Mouse (Mus musculus) stomach, embryonic 14.5 days (tissue): Measurements from ENCODE around the gene Zdhhc20. TPM values are rescaled to one million over a fixed set of nuclear protein-coding genes. Genes with fewer than 3 reads are reported as not detected.

Experiments
- ATAC-seq: fragments of 200-750 bp; cut with Nextera tagmentation; 2 replicates; pipeline ENCODE4 v1.8.0; 2017; ENCODE audit warnings: low read depth, moderate TSS enrichment; ENCODE audit not compliant: insufficient number of reproducible peaks, insufficient read depth, low FRiP score
- H3K27ac ChIP-seq: fragments of 300-500 bp; sonication (generic); 2 replicates; pipeline ENCODE4 v1.5.1; 2014; ENCODE audit warnings: mild to moderate bottlenecking, low read length, moderate library complexity, mixed read lengths
- H3K27me3 ChIP-seq: fragments of 300-500 bp; sonication (generic); 2 replicates; pipeline ENCODE4 v1.6.1; 2014; ENCODE audit warnings: low read length, control low read depth, mixed read lengths; ENCODE audit not compliant: control insufficient read depth, insufficient read depth
- H3K36me3 ChIP-seq: fragments of 300-500 bp; sonication (generic); 2 replicates; pipeline ENCODE4 v1.6.1; 2014; ENCODE audit warnings: mild to moderate bottlenecking, control low read depth, low read length, moderate library complexity, mixed read lengths; ENCODE audit not compliant: control insufficient read depth, insufficient read depth
- H3K4me1 ChIP-seq: fragments of 300-500 bp; sonication (generic); 2 replicates; pipeline ENCODE4 v1.6.1; 2014; ENCODE audit warnings: low read length, control low read depth, mixed read lengths; ENCODE audit not compliant: control insufficient read depth, insufficient read depth
- H3K4me2 ChIP-seq: fragments of 300-500 bp; sonication (generic); replicated peaks from 2 replicates; pipeline ENCODE4 v1.6.1; 2014; ENCODE audit warnings: low read depth, low read length, control low read depth
- H3K4me3 ChIP-seq: fragments of 300-500 bp; sonication (generic); 2 replicates; pipeline ENCODE4 v1.5.1; 2014; ENCODE audit warnings: low read depth, low read length, control low read depth
- H3K9ac ChIP-seq: fragments of 300-500 bp; sonication (generic); replicated peaks from 2 replicates; pipeline ENCODE4 v1.6.1; 2014; ENCODE audit warnings: low read depth, mild to moderate bottlenecking, control low read depth, low read length, moderate library complexity, mixed read lengths
- H3K9me3 ChIP-seq: fragments of 300-500 bp; sonication (generic); 2 replicates; pipeline ENCODE4 v1.6.1; 2016; ENCODE audit warnings: low read depth, low read length, control low read depth; ENCODE audit not compliant: control insufficient read depth
- WGBS: fragments of 180-500 bp; shearing (Covaris S2); extraction: QIAGEN DNeasy Blood & Tissue Kit; methylation state at CpG from one replicate; pipeline ENCODE4 v1.1.7; 2014; 5-methylcytosine and 5-hydroxymethylcytosine counted together
- polyA plus RNA-seq: library from polyadenylated mRNA; unstranded; fragments of >200 nt; fragmentation: Nextera tagmentation; extraction: Ambion mirVana; gene quantifications from 2 replicates; pipeline ENCODE4 v1.2.1, GENCODE M21; 2014

Zdhhc20 gene
- 75.8 and 82.2 TPM in 2 replicates for polyA plus RNA-seq

- Histone ChIP-seq H3K27me3 (no peaks in the 10 kb centered on the region), H3K9ac (peak within 1 kb of the TSS; percentile 93), H3K4me2 (peak within 1 kb of the TSS; percentile 54), H3K4me1 (peaks cover 5% of the 10 kb centered on the region; the same call in 1 of the 2 replicates), H3K36me3 (no peaks in the 10 kb centered on the region), H3K27ac (peak within 1 kb of the TSS; percentile 87), H3K9me3 (no peaks in the 10 kb centered on the region), H3K4me3 (peak within 1 kb of the TSS; percentile 96)
- ATAC-seq = peak; percentile 98
- 4% methylated on average over 60 of the region's 65 CpGs for WGBS
Measured at GRCm38 (mm10) chr14:57890011-57890842, at the start of gene Zdhhc20. TSS of gene Zdhhc20 (minus strand) at chr14:57890276.

GRCm38 (mm10) chr14:57937297-57937696, 47.2 kb upstream of the Zdhhc20 start:
- Histone ChIP-seq H3K27ac (no peak overlapping the region), H3K36me3 (peaks cover 5% of the 10 kb centered on the region; the same call in 1 of the 2 replicates), H3K9me3 (no peaks in the 10 kb centered on the region), H3K9ac (no peak overlapping the region), H3K4me2 (no peak overlapping the region), H3K4me3 (no peak overlapping the region), H3K4me1 (no peaks in the 10 kb centered on the region), H3K27me3 (no peaks in the 10 kb centered on the region)
- no peak for ATAC-seq
- WGBS = 83% methylated on average over 6 of the region's 6 CpGs

GRCm38 (mm10) chr14:57934666-57935065, 44.6 kb upstream of the Zdhhc20 start:
- Histone ChIP-seq H3K4me3 (no peak overlapping the region), H3K36me3 (peaks cover 2% of the 10 kb centered on the region), H3K9ac (no peak overlapping the region), H3K27ac (no peak overlapping the region), H3K4me2 (no peak overlapping the region), H3K27me3 (no peaks in the 10 kb centered on the region), H3K9me3 (no peaks in the 10 kb centered on the region), H3K4me1 (no peaks in the 10 kb centered on the region)
- whole genome bisulfite sequencing = 97% methylated on average over 13 of the region's 13 CpGs
- no peak for ATAC-seq

- Histone ChIP-seq H3K27ac (no peak overlapping the region), H3K27me3 (no peaks in the 10 kb centered on the region), H3K4me2 (no peak overlapping the region), H3K36me3 (peaks cover 2% of the 10 kb centered on the region), H3K9me3 (no peaks in the 10 kb centered on the region), H3K9ac (no peak overlapping the region), H3K4me1 (no peaks in the 10 kb centered on the region), H3K4me3 (no peak overlapping the region)
- no peak for ATAC-seq
- WGBS = 39% methylated on average over 7 of the region's 7 CpGs
Measured at GRCm38 (mm10) chr14:57933608-57934007, 43.5 kb upstream of the Zdhhc20 start.

GRCm38 (mm10) chr14:57932881-57933443, 42.9 kb upstream of the Zdhhc20 start:
- ATAC-seq = no peak
- no peak overlapping the region for H3K9ac ChIP-seq
- H3K9me3 ChIP-seq = no peaks in the 10 kb centered on the region
- H3K4me3 ChIP-seq = no peak overlapping the region
- H3K4me1 ChIP-seq = no peaks in the 10 kb centered on the region
- H3K27me3 ChIP-seq = no peaks in the 10 kb centered on the region
- H3K36me3 ChIP-seq = peaks cover 2% of the 10 kb centered on the region
- H3K4me2 ChIP-seq = no peak overlapping the region
- H3K27ac ChIP-seq = no peak overlapping the region
- 51% methylated on average over 7 of the region's 7 CpGs for WGBS

- Histone ChIP-seq H3K36me3 (peaks cover 26% of the 10 kb centered on the region), H3K9me3 (no peaks in the 10 kb centered on the region), H3K9ac (no peak overlapping the region), H3K4me2 (no peak overlapping the region), H3K4me3 (no peak overlapping the region), H3K27me3 (no peaks in the 10 kb centered on the region), H3K4me1 (no peaks in the 10 kb centered on the region), H3K27ac (peak overlapping the region; percentile 63)
- 55% methylated on average over 10 of the region's 10 CpGs for WGBS
- peak; percentile 53 for ATAC-seq
Measured at GRCm38 (mm10) chr14:57921428-57922131, 31.5 kb upstream of the Zdhhc20 start.

- H3K36me3 ChIP-seq = peaks cover 28% of the 10 kb centered on the region
- H3K4me2 ChIP-seq = no peak overlapping the region
- ATAC-seq = no peak
- H3K9ac ChIP-seq = no peak overlapping the region
- no peaks in the 10 kb centered on the region for H3K27me3 ChIP-seq
- no peaks in the 10 kb centered on the region for H3K4me1 ChIP-seq
- H3K4me3 ChIP-seq = no peak overlapping the region
- 82% methylated on average over 18 of the region's 18 CpGs for WGBS
- no peaks in the 10 kb centered on the region for H3K9me3 ChIP-seq
- peak overlapping the region; percentile 63; the same call in 1 of the 2 replicates for H3K27ac ChIP-seq
Measured at GRCm38 (mm10) chr14:57920568-57921310, 30.7 kb upstream of the Zdhhc20 start.
